Mouse (Mus musculus) testis, adult 2 months (tissue): Measurements from ENCODE around the gene Ahsg. TPM values are rescaled to one million over a fixed set of nuclear protein-coding genes. Genes with fewer than 3 reads are reported as not detected.

Experiments
- H3K27ac ChIP-seq: fragments of 200-500 bp; 2 replicates; pipeline ENCODE4 v1.5.1; 2012; ENCODE audit warnings: low read depth, low read length; ENCODE audit not compliant: control insufficient read depth, insufficient read depth
- H3K27me3 ChIP-seq: fragments of 200-500 bp; 2 replicates; pipeline ENCODE4 v1.6.1; 2012; ENCODE audit warnings: mild to moderate bottlenecking, low read length, moderate library complexity; ENCODE audit not compliant: control insufficient read depth, insufficient read depth
- H3K36me3 ChIP-seq: fragments of 200-500 bp; 2 replicates; pipeline ENCODE4 v1.6.1; 2012; ENCODE audit warnings: mild to moderate bottlenecking, low read length; ENCODE audit not compliant: control insufficient read depth, insufficient read depth
- H3K4me1 ChIP-seq: fragments of 200-500 bp; 2 replicates; pipeline ENCODE4 v1.6.1; 2012; ENCODE audit warnings: low read length; ENCODE audit not compliant: control insufficient read depth, insufficient read depth
- H3K4me3 ChIP-seq: fragments of 200-500 bp; 2 replicates; pipeline ENCODE4 v1.5.1; 2012; ENCODE audit warnings: low read depth, mild to moderate bottlenecking, low read length, moderate library complexity, mixed read lengths; ENCODE audit not compliant: control insufficient read depth
- CTCF ChIP-seq: fragments of 200-500 bp; IDR thresholded peaks from 2 replicates; pipeline ENCODE4 v1.5.1; 2012; ENCODE audit warnings: low read depth, mild to moderate bottlenecking, inconsistent platforms, low read length, moderate library complexity; ENCODE audit not compliant: control insufficient read depth, insufficient read depth, insufficient replicate concordance
- POLR2A ChIP-seq: fragments of 200-500 bp; IDR thresholded peaks from 2 replicates; pipeline ENCODE4 v1.6.1; 2012; ENCODE audit warnings: low read depth, mild to moderate bottlenecking, inconsistent platforms, low read length, moderate library complexity; ENCODE audit not compliant: control insufficient read depth
- polyA plus RNA-seq: library from polyadenylated mRNA; depleted of rRNA; stranded (reverse); fragments of >200 nt; gene quantifications from 2 replicates; pipeline ENCODE4 v1.2.3, GENCODE M21; 2012

Gene Ahsg
- polyA plus RNA-seq, 1 experiment = 0.15 TPM

DNA sequence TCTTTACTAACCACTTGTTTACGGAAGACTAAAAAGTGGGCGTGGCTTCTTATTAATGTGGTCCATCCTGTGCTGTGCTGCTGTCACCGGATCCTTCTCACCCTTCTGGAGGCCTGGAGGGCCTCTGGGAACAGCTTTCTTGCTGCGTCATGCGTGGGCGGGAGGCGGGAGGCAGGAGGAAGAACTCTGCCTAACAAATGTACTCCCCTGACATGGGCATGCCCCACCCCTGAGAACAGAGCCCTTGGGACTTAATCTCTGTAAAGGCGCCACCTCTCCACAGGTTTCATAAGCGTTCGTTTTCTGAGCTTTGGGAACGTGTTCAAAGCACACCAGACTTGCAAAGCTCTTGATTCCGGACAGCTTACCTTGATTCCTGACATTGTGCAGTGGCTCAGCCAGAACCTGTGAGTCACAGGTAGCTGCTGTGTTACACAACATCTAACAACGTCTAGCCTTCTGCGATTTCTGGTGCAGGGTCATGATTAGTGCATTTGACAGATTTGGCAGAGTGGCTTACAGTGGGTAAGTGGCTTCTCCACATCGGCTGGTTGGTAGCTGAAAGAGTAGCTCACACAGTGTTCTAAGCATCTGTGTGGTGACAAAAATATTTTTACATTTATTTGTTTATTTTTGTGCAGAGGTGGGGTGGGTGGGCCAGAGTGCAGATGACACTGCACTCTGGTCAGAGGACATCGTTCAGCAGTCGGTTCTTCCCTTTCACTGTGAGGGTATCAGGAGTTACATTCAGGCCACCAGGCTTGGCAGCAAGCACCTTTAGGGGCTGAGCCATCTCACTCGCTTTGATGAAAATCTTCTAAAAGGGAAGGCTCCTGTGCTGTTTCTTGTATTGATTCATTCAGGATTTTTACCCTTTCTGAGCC, 29.1 kb downstream of the Ahsg start:
- H3K4me1 ChIP-seq = peaks cover 2% of the 10 kb centered on the region; the same call in 1 of the 2 replicates
- no peak overlapping the region for H3K4me3 ChIP-seq
- H3K27ac ChIP-seq = no peak overlapping the region
- H3K36me3 ChIP-seq = no peaks in the 10 kb centered on the region
- TF ChIP-seq CTCF (no peak), POLR2A (no peak)
- H3K27me3 ChIP-seq = no peaks in the 10 kb centered on the region

DNA sequence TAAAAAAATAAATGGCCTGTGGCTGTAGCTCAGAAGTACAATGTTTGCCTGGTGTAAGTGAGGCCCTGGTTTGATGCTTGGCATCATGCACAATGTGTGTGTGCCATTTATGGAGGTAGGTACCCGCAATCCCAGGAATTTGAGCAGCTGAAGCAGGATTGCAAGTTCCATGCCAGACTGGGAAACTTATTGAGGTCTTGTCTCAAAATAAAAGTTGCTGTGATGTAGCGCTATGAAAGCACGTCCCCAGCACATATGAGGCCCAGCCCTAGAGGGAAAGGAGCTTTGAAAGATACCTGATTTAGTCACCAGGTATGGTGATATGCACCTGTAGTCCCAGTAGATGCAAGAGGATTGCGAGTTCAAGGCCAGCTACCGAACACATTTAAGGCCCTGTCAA, 30.7 kb downstream of the Ahsg start:
- Histone ChIP-seq H3K4me1 (peaks cover 2% of the 10 kb centered on the region; the same call in 1 of the 2 replicates), H3K27me3 (no peaks in the 10 kb centered on the region), H3K36me3 (no peaks in the 10 kb centered on the region), H3K4me3 (no peak overlapping the region), H3K27ac (no peak overlapping the region)
- no peak for TF ChIP-seq CTCF
- TF ChIP-seq POLR2A = no peak

DNA sequence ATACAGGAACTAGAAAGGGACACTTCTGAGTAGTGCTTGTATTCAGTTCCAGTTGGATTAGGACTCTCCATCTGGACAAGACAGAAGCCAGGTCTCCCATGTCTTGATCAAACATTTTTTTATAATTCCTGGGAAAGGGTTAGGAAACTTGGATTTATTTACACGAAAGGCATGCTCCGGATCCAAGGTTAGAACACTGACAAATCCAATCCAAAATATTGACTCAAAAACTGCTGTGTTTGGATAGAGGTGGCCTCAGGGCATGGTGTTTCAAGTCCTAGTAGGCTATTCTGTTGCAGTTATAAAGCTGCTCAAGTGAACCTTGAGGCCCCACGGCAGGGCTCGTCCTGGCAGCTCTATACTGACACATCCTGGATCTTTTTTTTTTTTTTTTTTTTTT, 31.4 kb downstream of the Ahsg start:
- Histone ChIP-seq H3K4me1 (peaks cover 2% of the 10 kb centered on the region; the same call in 1 of the 2 replicates), H3K27ac (no peak overlapping the region), H3K36me3 (no peaks in the 10 kb centered on the region), H3K4me3 (no peak overlapping the region), H3K27me3 (no peaks in the 10 kb centered on the region)
- TF ChIP-seq POLR2A (no peak), CTCF (no peak)

DNA sequence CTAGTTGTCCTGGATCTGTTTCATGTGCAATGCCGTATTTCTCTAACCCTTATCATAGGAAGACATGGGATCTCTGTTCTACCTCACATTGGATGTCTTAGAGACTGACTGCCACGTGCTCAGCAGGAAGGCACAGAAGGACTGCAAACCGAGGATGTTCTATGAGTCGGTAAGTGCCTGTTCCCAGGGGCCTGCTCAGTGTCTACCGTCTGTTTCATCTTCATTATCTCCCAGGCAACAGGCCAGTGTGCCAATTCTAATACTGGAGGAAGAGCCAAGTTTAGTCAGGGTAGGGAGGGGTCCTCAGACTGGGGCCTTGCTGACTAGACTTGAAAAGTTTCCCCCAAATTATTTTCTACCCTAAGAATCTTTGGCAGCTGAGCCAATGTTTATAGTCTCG, 38.5 kb downstream of the Ahsg start:
- H3K4me1 ChIP-seq = peaks cover 5% of the 10 kb centered on the region
- H3K27ac ChIP-seq = no peak overlapping the region
- no peak overlapping the region for H3K4me3 ChIP-seq
- no peaks in the 10 kb centered on the region for H3K36me3 ChIP-seq
- no peaks in the 10 kb centered on the region for H3K27me3 ChIP-seq
- TF ChIP-seq POLR2A (no peak), CTCF (no peak)

DNA sequence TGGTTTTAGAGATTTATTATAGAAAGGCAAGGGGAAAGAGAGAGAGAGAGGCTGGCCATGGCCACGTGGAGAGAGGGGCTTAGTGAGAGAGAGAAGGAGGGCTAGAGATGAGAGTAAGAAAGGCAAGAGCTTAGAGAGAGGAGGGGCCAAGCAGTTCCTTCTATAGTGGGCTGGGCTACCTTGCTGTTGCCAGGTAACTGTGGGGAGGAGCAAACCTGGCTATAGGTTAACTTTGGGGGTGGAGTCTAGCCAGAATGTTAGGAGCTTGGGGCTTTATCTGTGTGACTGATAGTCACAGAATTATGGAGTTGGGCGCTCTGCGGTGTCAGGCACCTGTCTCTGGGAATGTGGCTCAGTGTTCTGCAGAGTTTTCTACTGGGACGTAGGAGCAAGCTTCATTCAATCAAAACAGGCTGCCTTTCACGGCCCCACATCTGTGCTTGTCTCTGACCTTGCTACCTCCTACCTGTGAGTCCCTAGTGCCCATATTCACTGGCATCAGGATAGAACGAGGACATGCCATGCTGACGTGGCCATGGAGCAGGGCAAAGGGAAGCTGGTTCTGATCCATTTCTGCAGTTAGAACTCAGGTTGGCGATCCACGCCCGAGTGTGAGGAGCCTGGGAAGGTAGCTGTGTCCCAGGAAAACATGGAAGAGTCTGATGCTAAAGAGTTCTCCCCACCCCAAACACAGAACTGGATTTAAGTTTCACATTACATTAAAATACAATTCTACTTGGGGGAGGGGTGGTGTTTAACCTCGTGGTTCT, 40.5 kb downstream of the Ahsg start:
- Histone ChIP-seq H3K27me3 (no peaks in the 10 kb centered on the region), H3K27ac (no peak overlapping the region), H3K4me1 (peaks cover 5% of the 10 kb centered on the region), H3K36me3 (no peaks in the 10 kb centered on the region), H3K4me3 (no peak overlapping the region)
- TF ChIP-seq CTCF (no peak), POLR2A (no peak)

DNA sequence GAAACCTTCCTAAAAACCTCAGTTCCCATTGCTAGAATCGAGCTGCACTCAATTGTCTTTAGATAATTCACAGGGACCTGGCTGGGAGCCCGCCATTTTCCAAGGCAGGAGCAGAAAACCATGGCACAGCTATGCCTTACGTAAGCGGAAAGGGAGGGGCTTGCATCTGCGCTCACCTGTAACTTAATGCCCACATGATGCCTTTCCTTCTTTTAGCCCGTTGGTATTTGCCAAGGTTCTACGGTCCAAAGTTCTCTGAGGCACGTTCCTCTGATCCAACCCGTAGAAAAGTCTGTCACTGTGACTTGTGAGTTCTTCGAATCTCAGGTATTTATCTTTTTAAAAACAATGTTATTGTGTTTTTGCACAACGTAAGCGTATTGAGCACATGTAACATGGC, 46.6 kb downstream of the Ahsg start:
- Histone ChIP-seq H3K36me3 (no peaks in the 10 kb centered on the region), H3K27ac (no peak overlapping the region), H3K4me1 (no peaks in the 10 kb centered on the region), H3K4me3 (no peak overlapping the region), H3K27me3 (no peaks in the 10 kb centered on the region)
- no peak for TF ChIP-seq CTCF
- no peak for TF ChIP-seq POLR2A

DNA sequence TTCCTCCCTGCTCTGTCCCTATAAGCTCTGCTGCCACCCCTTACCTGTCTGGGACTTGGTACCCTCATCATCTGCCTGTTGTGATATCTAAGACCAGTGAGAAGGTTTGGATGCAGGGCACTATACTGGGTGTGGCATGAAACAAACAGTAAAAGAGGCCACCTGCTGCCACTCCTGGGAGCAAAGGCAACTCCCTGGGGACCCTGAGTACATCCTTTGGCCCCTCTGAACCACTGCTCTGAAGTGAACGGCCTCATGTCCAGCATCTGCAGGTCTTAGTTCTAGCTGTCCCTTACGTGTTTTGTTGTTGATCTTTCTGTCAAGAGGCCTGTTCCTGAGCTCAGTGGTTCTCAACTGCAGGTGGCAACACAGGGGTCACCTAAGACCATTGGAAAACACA, 47.5 kb downstream of the Ahsg start:
- no peaks in the 10 kb centered on the region for H3K36me3 ChIP-seq
- no peak overlapping the region for H3K27ac ChIP-seq
- no peaks in the 10 kb centered on the region for H3K4me1 ChIP-seq
- no peak overlapping the region for H3K4me3 ChIP-seq
- H3K27me3 ChIP-seq = no peaks in the 10 kb centered on the region
- TF ChIP-seq CTCF (no peak), POLR2A (no peak)
